Mouse (Mus musculus) intestine, postnatal 0 days (tissue): ENCODE measurements around the gene Slc27a3. TPM values are rescaled to one million over a fixed set of nuclear protein-coding genes. Genes with fewer than 3 reads are reported as not detected.
A peak's percentile ranks its signal among the peaks of the same experiment; 100 is the strongest.

Experiments
- ATAC-seq: fragments of 200-750 bp; cut with Nextera tagmentation; 2 replicates; pipeline ENCODE4 v1.8.0; 2017; ENCODE audit warnings: mild to moderate bottlenecking, moderate TSS enrichment, moderate library complexity
- H3K27ac ChIP-seq: fragments of 300-500 bp; sonication (generic); 2 replicates; pipeline ENCODE4 v1.5.1; 2014; ENCODE audit warnings: mild to moderate bottlenecking, low read depth, low read length, moderate library complexity
- H3K27me3 ChIP-seq: fragments of 300-500 bp; sonication (generic); replicated peaks from 2 replicates; pipeline ENCODE4 v1.6.1; 2014; ENCODE audit warnings: low read length, mixed read lengths; ENCODE audit not compliant: control insufficient read depth, insufficient read depth
- H3K36me3 ChIP-seq: fragments of 300-500 bp; sonication (generic); 2 replicates; pipeline ENCODE4 v1.6.1; 2014; ENCODE audit warnings: mild to moderate bottlenecking, moderate library complexity; ENCODE audit not compliant: control insufficient read depth, insufficient read depth
- H3K4me1 ChIP-seq: fragments of 300-500 bp; sonication (generic); replicated peaks from 2 replicates; pipeline ENCODE4 v1.6.1; 2014; ENCODE audit warnings: antibody characterized with exemption, low read length, mixed read lengths; ENCODE audit not compliant: control insufficient read depth, insufficient read depth
- H3K4me2 ChIP-seq: fragments of 300-500 bp; sonication (generic); replicated peaks from 2 replicates; pipeline ENCODE4 v1.6.1; 2014; ENCODE audit warnings: low read depth, mild to moderate bottlenecking, moderate library complexity
- H3K4me3 ChIP-seq: fragments of 300-500 bp; sonication (generic); 2 replicates; pipeline ENCODE4 v1.5.1; 2014; ENCODE audit warnings: low read depth, low read length
- H3K9ac ChIP-seq: fragments of 300-500 bp; sonication (generic); 2 replicates; pipeline ENCODE4 v1.6.1; 2014; ENCODE audit warnings: mild to moderate bottlenecking, low read depth, low read length
- H3K9me3 ChIP-seq: fragments of 300-500 bp; sonication (generic); 2 replicates; pipeline ENCODE4 v1.6.1; 2016; ENCODE audit warnings: mixed run types; ENCODE audit not compliant: control insufficient read depth
- CTCF ChIP-seq: sonication (generic); IDR thresholded peaks from 2 replicates; pipeline ENCODE4 v1.5.1; 2016; ENCODE audit warnings: low read depth, mild to moderate bottlenecking, control low read depth, antibody characterized with exemption, moderate library complexity
- WGBS: fragments of 180-500 bp; shearing (Covaris S2); extraction: QIAGEN DNeasy Blood & Tissue Kit; methylation state at CpG from one replicate; pipeline ENCODE4 v1.1.7; 2014; 5-methylcytosine and 5-hydroxymethylcytosine counted together
- polyA plus RNA-seq: library from polyadenylated mRNA; unstranded; fragments of >200 nt; fragmentation: Nextera tagmentation; extraction: Ambion mirVana; gene quantifications from 2 replicates; pipeline ENCODE4 v1.2.1, GENCODE M21; 2015

Gene Slc27a3
- polyA plus RNA-seq, 1 experiment from 2014 or later, result 2.9 TPM

GRCm38 (mm10) chr3:90371857-90372256, 17.9 kb downstream of the Slc27a3 start:
- no peak for ATAC-seq
- TF ChIP-seq CTCF, result no peak
- Histone ChIP-seq H3K9me3 (no peaks in the 10 kb centered on the region), H3K9ac (no peak overlapping the region), H3K4me2 (no peak overlapping the region), H3K27me3 (no peaks in the 10 kb centered on the region), H3K4me1 (no peaks in the 10 kb centered on the region), H3K4me3 (no peak overlapping the region), H3K27ac (no peak overlapping the region), H3K36me3 (no peaks in the 10 kb centered on the region)
- 71% methylated on average over 7 of the region's 7 CpGs for WGBS

- WGBS, result 40% methylated on average over 2 of the region's 2 CpGs
- Histone ChIP-seq H3K4me1 (peaks cover 9% of the 10 kb centered on the region; the same call in 1 of the 2 replicates), H3K4me3 (no peak overlapping the region), H3K27me3 (no peaks in the 10 kb centered on the region), H3K4me2 (no peak overlapping the region), H3K9me3 (no peaks in the 10 kb centered on the region), H3K27ac (no peak overlapping the region), H3K9ac (no peak overlapping the region), H3K36me3 (no peaks in the 10 kb centered on the region)
- TF ChIP-seq CTCF, result no peak
- no peak for ATAC-seq
Observed at GRCm38 (mm10) chr3:90369041-90369440, 20.7 kb downstream of the Slc27a3 start.

GRCm38 (mm10) chr3:90367001-90367632, 22.6 kb downstream of the Slc27a3 start:
- Histone ChIP-seq H3K36me3 (no peaks in the 10 kb centered on the region), H3K9ac (no peak overlapping the region), H3K27me3 (no peaks in the 10 kb centered on the region), H3K9me3 (no peaks in the 10 kb centered on the region), H3K27ac (0 out of 2 replicates have a peak overlapping the region, but pooled peaks have one; percentile 57), H3K4me2 (no peak overlapping the region; the same call in 1 of the 2 replicates), H3K4me1 (peaks cover 9% of the 10 kb centered on the region; the same call in 1 of the 2 replicates), H3K4me3 (no peak overlapping the region)
- peak; percentile 82 for ATAC-seq
- WGBS, result 70% methylated on average over 5 of the region's 5 CpGs
- TF ChIP-seq CTCF, result no peak

- no peak overlapping the region for H3K4me2 ChIP-seq
- no peak for ATAC-seq
- H3K4me3 ChIP-seq, result no peak overlapping the region
- H3K9me3 ChIP-seq, result no peaks in the 10 kb centered on the region
- WGBS, result 80% methylated on average over 2 of the region's 2 CpGs
- H3K4me1 ChIP-seq, result peaks cover 9% of the 10 kb centered on the region; the same call in 1 of the 2 replicates
- no peak for TF ChIP-seq CTCF
- H3K36me3 ChIP-seq, result peaks cover 16% of the 10 kb centered on the region
- H3K9ac ChIP-seq, result no peak overlapping the region
- no peaks in the 10 kb centered on the region for H3K27me3 ChIP-seq
- H3K27ac ChIP-seq, result no peak overlapping the region
Observed at GRCm38 (mm10) chr3:90362346-90362745, 27.4 kb downstream of the Slc27a3 start.

GRCm38 (mm10) chr3:90361476-90361875, 28.3 kb downstream of the Slc27a3 start:
- ATAC-seq, result no peak
- H3K9ac ChIP-seq, result no peak overlapping the region
- 80% methylated on average over 4 of the region's 4 CpGs for WGBS
- TF ChIP-seq CTCF, result no peak
- H3K27ac ChIP-seq, result no peak overlapping the region
- H3K9me3 ChIP-seq, result no peaks in the 10 kb centered on the region
- no peak overlapping the region for H3K4me2 ChIP-seq
- no peaks in the 10 kb centered on the region for H3K27me3 ChIP-seq
- no peak overlapping the region for H3K4me3 ChIP-seq
- H3K4me1 ChIP-seq, result peaks cover 5% of the 10 kb centered on the region; the same call in 1 of the 2 replicates
- H3K36me3 ChIP-seq, result peaks cover 25% of the 10 kb centered on the region

- Histone ChIP-seq H3K36me3 (peaks cover 45% of the 10 kb centered on the region), H3K9me3 (no peaks in the 10 kb centered on the region), H3K4me3 (no peak overlapping the region), H3K27ac (no peak overlapping the region), H3K9ac (no peak overlapping the region), H3K4me1 (no peaks in the 10 kb centered on the region), H3K27me3 (no peaks in the 10 kb centered on the region), H3K4me2 (no peak overlapping the region)
- TF ChIP-seq CTCF, result no peak
- no peak for ATAC-seq
- 94% methylated on average over 1 of the region's 1 CpGs for WGBS
Observed at GRCm38 (mm10) chr3:90359230-90359629, 30.5 kb downstream of the Slc27a3 start.
